Mouse (Mus musculus) embryonic fibroblast, embryonic 13.5 days (primary cell): ENCODE data around the gene Kalrn. TPM values are rescaled to one million over a fixed set of nuclear protein-coding genes. Genes with fewer than 3 reads are reported as not detected.

Source experiments
- H3K27ac ChIP-seq: 2 replicates; pipeline ENCODE4 v1.5.1; 2012; ENCODE audit warnings: low read length, control low read depth, inconsistent platforms; ENCODE audit not compliant: insufficient read depth
- H3K4me1 ChIP-seq: 2 replicates; pipeline ENCODE4 v1.6.1; 2011; ENCODE audit warnings: low read length; ENCODE audit not compliant: control insufficient read depth, insufficient read depth
- H3K4me3 ChIP-seq: 2 replicates; pipeline ENCODE4 v1.5.1; 2011; ENCODE audit warnings: mild to moderate bottlenecking, control low read depth, low read length; ENCODE audit not compliant: insufficient read depth
- CTCF ChIP-seq: IDR thresholded peaks from 2 replicates; pipeline ENCODE4 v1.5.1; 2011; ENCODE audit warnings: mild to moderate bottlenecking, control low read depth, low read length, moderate library complexity, borderline replicate concordance; ENCODE audit not compliant: insufficient read depth
- POLR2A ChIP-seq: IDR thresholded peaks from 2 replicates; pipeline ENCODE4 v1.6.1; 2011; ENCODE audit warnings: low read depth, mild to moderate bottlenecking, control low read depth, low read length, moderate library complexity
- polyA plus RNA-seq: library from polyadenylated mRNA; stranded (reverse); fragments of >200 nt; gene quantifications from 2 replicates; pipeline ENCODE4 v1.2.4, GENCODE M21; 2011; ENCODE audit warnings: low read depth; ENCODE audit not compliant: missing spikeins, insufficient read length

Kalrn gene
- polyA plus RNA-seq, 1 experiment, result 25.5 TPM

- H3K27ac ChIP-seq, result no peak overlapping the region
- TF ChIP-seq POLR2A, result no peak
- no peak for TF ChIP-seq CTCF
- no peak overlapping the region for H3K4me3 ChIP-seq
- no peaks in the 10 kb centered on the region for H3K4me1 ChIP-seq
Measured at GRCm38 (mm10) chr16:34344895-34345876, 228.1 kb downstream of the Kalrn start.

DNA sequence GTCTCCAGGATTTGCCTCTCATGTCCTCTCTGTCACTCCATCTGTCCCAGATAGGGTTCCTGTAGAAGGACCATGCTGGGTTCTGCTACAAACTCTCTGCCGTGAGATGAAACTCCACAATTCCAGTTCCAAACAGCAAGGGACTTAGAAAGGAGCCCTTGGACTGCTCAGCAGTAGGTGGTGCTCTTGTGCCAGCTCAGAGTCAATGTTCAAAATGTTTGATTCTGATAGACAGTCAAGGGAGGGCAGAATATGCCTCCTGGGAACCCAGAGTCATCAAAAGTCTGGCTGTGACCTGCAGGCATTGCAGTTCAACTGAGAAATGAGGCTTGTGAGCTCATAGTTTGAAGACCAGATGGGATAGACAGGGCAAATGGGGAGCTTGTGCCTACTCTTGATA, 229.4 kb downstream of the Kalrn start:
- Histone ChIP-seq H3K4me3 (no peak overlapping the region), H3K4me1 (no peaks in the 10 kb centered on the region), H3K27ac (no peak overlapping the region)
- TF ChIP-seq POLR2A, result no peak
- 0 out of 2 replicates have a peak, but pooled peaks have one; percentile 19 for TF ChIP-seq CTCF

DNA sequence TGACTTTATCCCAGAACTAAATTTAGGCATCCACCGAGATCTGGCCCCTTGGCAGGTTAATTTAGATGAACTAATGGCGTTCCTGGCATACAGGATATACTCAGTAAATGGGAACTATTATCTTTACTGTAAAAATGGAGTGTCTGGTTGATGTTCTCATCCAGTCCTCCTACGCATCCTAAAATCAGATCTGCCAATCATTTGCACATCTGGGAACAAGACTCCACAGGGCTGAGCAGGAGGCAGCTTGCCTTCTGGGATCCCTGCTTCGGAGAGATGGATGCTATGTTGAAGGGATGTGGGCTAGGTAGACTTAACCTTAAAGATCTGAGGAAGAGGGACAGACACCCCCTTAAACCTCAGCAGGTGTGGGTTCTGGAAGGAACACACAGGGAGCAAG, 230.2 kb downstream of the Kalrn start:
- Histone ChIP-seq H3K4me1 (no peaks in the 10 kb centered on the region), H3K4me3 (no peak overlapping the region), H3K27ac (peak overlapping the region; percentile 20; the same call in 1 of the 2 replicates)
- TF ChIP-seq CTCF (no peak), POLR2A (no peak)

DNA sequence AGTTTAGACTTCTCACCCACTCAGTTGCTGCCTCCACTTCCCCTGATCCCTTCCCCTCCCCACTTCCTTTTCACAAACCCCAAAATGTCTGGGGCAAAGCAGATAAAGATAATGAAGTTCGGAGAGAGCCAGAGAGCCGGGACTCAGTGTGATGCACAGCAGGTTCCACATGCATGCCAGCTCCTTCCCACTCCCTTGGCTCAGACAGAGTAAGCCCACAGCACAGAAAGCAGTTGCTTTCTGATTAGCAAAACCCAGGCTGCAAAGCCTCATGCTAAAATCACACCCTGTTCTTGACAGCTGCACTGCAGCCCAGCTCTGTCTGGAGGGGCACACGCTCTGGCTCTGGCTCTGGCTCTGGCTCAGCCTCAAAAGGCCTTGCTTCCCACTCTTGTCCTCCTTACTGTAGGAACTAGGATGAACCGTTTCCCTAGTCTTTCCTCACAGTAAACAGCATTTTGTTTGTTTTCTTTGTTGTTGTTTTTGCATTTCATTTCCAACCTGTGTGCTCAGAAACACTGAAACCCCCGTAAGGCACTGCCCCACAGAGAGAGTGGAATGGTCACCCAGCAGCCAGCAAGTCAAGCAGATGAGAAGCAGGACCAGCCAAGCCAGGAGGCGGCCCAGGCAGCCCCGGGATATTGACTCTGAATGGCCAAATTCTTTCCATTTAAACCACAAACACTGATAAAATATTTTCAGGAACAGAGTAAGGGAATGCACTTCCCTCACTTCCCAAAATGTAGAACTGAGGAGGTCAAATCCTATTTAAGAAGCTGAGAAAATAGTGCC, 230.8 kb downstream of the Kalrn start:
- no peaks in the 10 kb centered on the region for H3K4me1 ChIP-seq
- H3K4me3 ChIP-seq, result no peak overlapping the region
- H3K27ac ChIP-seq, result no peak overlapping the region
- TF ChIP-seq POLR2A, result no peak
- no peak for TF ChIP-seq CTCF

- no peak for TF ChIP-seq POLR2A
- TF ChIP-seq CTCF, result no peak
- Histone ChIP-seq H3K4me1 (peaks cover 11% of the 10 kb centered on the region), H3K27ac (no peak overlapping the region), H3K4me3 (no peak overlapping the region)
Measured at GRCm38 (mm10) chr16:34334919-34335318, 238.4 kb downstream of the Kalrn start.

DNA sequence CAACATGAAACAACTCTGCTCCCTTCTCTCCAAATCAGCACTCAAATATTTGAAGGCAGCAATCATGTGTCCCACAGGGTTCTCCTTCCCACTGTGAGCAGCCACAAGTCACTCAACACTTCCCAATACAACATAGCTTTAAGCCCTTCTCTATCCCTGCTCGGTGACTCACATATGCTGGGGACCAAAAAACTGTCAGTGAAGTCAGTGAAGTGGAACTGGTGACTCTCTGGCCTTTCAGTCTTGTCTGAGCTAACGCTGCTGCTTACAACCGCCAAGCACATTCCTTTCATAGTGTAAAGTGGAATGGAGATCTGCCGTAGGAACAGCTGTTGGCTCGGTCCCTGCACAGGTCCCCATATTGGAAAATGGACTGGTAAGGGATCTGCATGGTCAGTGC, 241.7 kb downstream of the Kalrn start:
- TF ChIP-seq CTCF (no peak), POLR2A (no peak)
- H3K4me1 ChIP-seq, result peaks cover 11% of the 10 kb centered on the region
- peak overlapping the region; percentile 66 for H3K27ac ChIP-seq
- no peak overlapping the region for H3K4me3 ChIP-seq

DNA sequence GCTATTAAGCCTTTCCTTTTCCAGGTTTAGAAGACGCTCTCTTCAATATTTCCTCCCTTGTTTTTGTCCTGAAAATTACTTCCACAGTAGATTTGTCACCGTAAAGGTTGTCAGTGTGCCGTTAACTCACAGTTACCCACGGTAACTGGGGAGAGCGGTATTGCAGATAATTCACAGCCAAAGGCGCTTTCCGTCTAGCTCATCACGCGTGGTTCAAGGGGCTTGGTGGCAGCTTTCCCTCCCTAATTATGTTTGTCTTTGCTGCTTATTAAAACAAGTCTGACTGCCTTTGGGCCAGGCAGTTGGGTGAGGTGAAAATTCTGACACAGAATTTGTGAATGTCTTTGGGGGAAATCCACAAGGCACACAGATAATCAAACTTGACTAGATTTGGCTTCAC, 243.5 kb downstream of the Kalrn start:
- peaks cover 11% of the 10 kb centered on the region for H3K4me1 ChIP-seq
- TF ChIP-seq POLR2A, result no peak
- TF ChIP-seq CTCF, result no peak
- no peak overlapping the region for H3K4me3 ChIP-seq
- no peak overlapping the region for H3K27ac ChIP-seq

GRCm38 (mm10) chr16:34329431-34329873, 243.9 kb downstream of the Kalrn start:
- Histone ChIP-seq H3K4me1 (peaks cover 11% of the 10 kb centered on the region), H3K27ac (no peak overlapping the region), H3K4me3 (no peak overlapping the region)
- TF ChIP-seq POLR2A (no peak), CTCF (no peak)

GRCm38 (mm10) chr16:34327890-34328289, 245.4 kb downstream of the Kalrn start:
- TF ChIP-seq CTCF, result no peak
- Histone ChIP-seq H3K4me1 (peaks cover 11% of the 10 kb centered on the region), H3K4me3 (no peak overlapping the region), H3K27ac (no peak overlapping the region)

DNA sequence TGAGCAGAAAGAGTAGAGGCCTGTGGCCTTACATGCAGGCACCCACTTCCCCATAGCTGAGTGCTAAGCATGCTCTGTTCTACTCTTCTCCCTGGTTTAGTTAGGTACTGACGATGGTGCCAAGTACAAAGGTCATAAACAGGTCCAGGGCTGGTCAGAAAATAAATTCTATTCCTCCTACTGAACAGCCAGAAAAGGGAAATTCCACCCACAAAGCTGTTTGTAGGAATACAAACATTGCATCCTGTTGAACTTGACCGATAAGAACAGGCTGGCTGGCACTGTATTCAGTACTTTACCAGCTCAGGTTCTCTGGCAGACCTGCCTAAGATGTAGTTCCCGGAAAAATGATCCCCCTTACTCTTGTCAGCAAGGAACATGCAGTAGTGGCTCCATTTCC, 247.5 kb downstream of the Kalrn start:
- TF ChIP-seq CTCF (no peak), POLR2A (no peak)

More for the DNA sequence above, 247.5 kb downstream of the Kalrn start:
- Histone ChIP-seq H3K27ac (no peak overlapping the region), H3K4me3 (no peak overlapping the region), H3K4me1 (peaks cover 4% of the 10 kb centered on the region)
